Mouse (Mus musculus) CD4-positive, CD25-positive, alpha-beta regulatory T cell, adult 9 weeks (primary cell): ENCODE data around the gene Zfx. TPM values are rescaled to one million over a fixed set of nuclear protein-coding genes. Genes with fewer than 3 reads are reported as not detected.

ENCODE experiments used
- polyA plus RNA-seq: library from polyadenylated mRNA; unstranded; fragments of 100-300 nt; shearing (Covaris generic); gene quantifications from one replicate; pipeline ENCODE4 v1.2.1, GENCODE M21; 2017

Zfx gene
- polyA plus RNA-seq = 50.1 TPM

DNA sequence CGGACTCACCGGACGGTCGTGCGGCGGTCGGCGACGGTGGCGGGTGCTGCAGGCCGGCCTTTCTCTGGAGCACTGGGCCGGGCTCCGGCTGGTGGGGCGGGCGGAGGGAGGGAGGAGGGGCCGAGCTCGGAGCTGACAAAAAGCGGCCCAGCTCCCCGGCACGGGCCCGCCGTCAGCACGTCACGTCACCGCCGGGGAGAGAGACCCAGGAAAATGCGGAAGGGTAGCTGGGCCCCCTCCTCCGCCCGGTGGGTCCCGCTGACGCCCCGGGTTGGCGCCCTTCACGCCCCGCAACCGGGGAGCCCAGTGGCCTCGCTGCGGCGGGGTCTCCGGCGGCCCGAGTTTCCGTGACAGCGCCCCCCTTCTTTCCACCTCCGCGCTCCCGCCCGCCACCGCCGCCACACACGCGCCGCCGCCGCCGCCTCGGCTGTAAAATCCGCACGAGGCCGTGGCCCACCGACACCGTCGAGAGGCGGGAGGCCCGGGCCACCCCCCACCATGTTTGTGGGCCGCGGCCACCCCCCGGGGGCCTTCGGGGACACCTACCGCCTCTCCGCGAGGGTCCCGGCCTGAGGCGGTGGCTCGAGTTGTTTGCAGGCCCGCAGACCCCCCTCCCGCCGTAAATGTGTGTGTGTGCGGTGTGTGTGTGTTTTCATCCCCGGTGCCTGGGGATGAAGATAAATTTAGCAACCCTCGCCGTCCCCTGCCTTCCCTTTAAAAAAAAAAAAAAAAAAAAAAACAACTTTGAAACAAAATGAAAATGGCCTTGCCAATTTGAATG, at the start of gene Zfx:
Zfx (minus strand) TSS at position 644 of the 781 bp plus-strand sequence.

Other genes with a start within 250 kb of the Zfx start
- not detected for gene AU015836, start 155.0 kb downstream of the Zfx start, polyA plus RNA-seq
- 58.1 TPM for gene Eif2s3x, start 89.2 kb upstream of the Zfx start, polyA plus RNA-seq
- gene Klhl15, start 110.9 kb upstream of the Zfx start, polyA plus RNA-seq = 7.4 TPM
- gene Fam90a1b, start 243.1 kb upstream of the Zfx start, polyA plus RNA-seq = not detected
- gene Apoo, start 243.4 kb upstream of the Zfx start, polyA plus RNA-seq = 15.6 TPM